Mouse (Mus musculus) heart, postnatal 0 days (tissue): Measurements from ENCODE around the gene 6030468B19Rik. TPM values are rescaled to one million over a fixed set of nuclear protein-coding genes. Genes with fewer than 3 reads are reported as not detected.

Experiments used
- ATAC-seq: fragments of 200-750 bp; cut with Nextera tagmentation; 2 replicates; pipeline ENCODE4 v1.8.0; 2017; ENCODE audit warnings: low read depth, moderate number of reproducible peaks, moderate library complexity; ENCODE audit not compliant: insufficient read depth
- DNase-seq: peaks from one replicate; pipeline ENCODE4 v3.0.0-alpha.2; 2016; ENCODE audit warnings: low spot score
- H3K27ac ChIP-seq: fragments of 300-500 bp; sonication (generic); 2 replicates; pipeline ENCODE4 v1.5.1; 2014; ENCODE audit warnings: low read depth, mild to moderate bottlenecking
- H3K27me3 ChIP-seq: fragments of 300-500 bp; sonication (generic); 2 replicates; pipeline ENCODE4 v1.6.1; 2014; ENCODE audit warnings: low read length, mixed read lengths; ENCODE audit not compliant: control insufficient read depth, insufficient read depth
- H3K36me3 ChIP-seq: fragments of 300-500 bp; sonication (generic); replicated peaks from 2 replicates; pipeline ENCODE4 v1.6.1; 2014; ENCODE audit warnings: low read length, mixed read lengths; ENCODE audit not compliant: control insufficient read depth, insufficient read depth
- H3K4me1 ChIP-seq: fragments of 300-500 bp; sonication (generic); 2 replicates; pipeline ENCODE4 v1.6.1; 2014; ENCODE audit warnings: antibody characterized with exemption; ENCODE audit not compliant: control insufficient read depth, insufficient read depth
- H3K4me2 ChIP-seq: fragments of 300-500 bp; sonication (generic); 2 replicates; pipeline ENCODE4 v1.6.1; 2014; ENCODE audit warnings: low read depth, mild to moderate bottlenecking, low read length, moderate library complexity
- H3K4me3 ChIP-seq: fragments of 300-500 bp; sonication (generic); 2 replicates; pipeline ENCODE4 v1.5.1; 2014; ENCODE audit warnings: low read depth, low read length
- H3K9ac ChIP-seq: fragments of 300-500 bp; sonication (generic); replicated peaks from 2 replicates; pipeline ENCODE4 v1.6.1; 2014; ENCODE audit warnings: low read depth, low read length, mixed read lengths
- H3K9me3 ChIP-seq: fragments of 300-500 bp; sonication (generic); replicated peaks from 2 replicates; pipeline ENCODE4 v1.6.1; 2016; ENCODE audit warnings: low read length; ENCODE audit not compliant: control insufficient read depth
- CTCF ChIP-seq: IDR thresholded peaks from 2 replicates; pipeline ENCODE4 v1.5.1; 2016; ENCODE audit warnings: antibody characterized with exemption, control low read depth, low read depth
- EP300 ChIP-seq: IDR thresholded peaks from 2 replicates; pipeline ENCODE4 v1.6.1; 2016; ENCODE audit warnings: antibody characterized with exemption, low read depth
- WGBS: fragments of 180-500 bp; shearing (Covaris S2); extraction: QIAGEN DNeasy Blood & Tissue Kit; methylation state at CpG from one replicate; pipeline ENCODE4 v1.1.7; 2014; 5-methylcytosine and 5-hydroxymethylcytosine counted together
- polyA plus RNA-seq: library from polyadenylated mRNA; unstranded; fragments of >200 nt; fragmentation: Nextera tagmentation; extraction: Ambion mirVana; gene quantifications from 2 replicates; pipeline ENCODE4 v1.2.1, GENCODE M21; 2015
- total RNA-seq: library from RNA; depleted of rRNA; stranded (reverse); fragments of >200 nt; gene quantifications from 2 replicates; pipeline ENCODE4 v1.2.3, GENCODE M21; 2014; ENCODE audit warnings: low replicate concordance; rRNA removed

Gene 6030468B19Rik
- not detected in 2 replicates for total RNA-seq
- polyA plus RNA-seq, result not detected in 2 replicates

- H3K9me3 ChIP-seq, result no peaks in the 10 kb centered on the region
- H3K4me3 ChIP-seq, result no peak within 1 kb of the TSS
- ATAC-seq, result no peak
- no peaks in the 10 kb centered on the region for H3K27me3 ChIP-seq
- H3K27ac ChIP-seq, result no peak within 1 kb of the TSS
- no peak within 1 kb of the TSS for H3K9ac ChIP-seq
- no peak for TF ChIP-seq CTCF
- TF ChIP-seq EP300, result no peak
- 55% methylated on average over 9 of the region's 9 CpGs for WGBS
- 0 out of 2 replicates have a peak, but pooled peaks cover under 1% of the 10 kb centered on the region for H3K4me1 ChIP-seq
- H3K36me3 ChIP-seq, result no peaks in the 10 kb centered on the region
- H3K4me2 ChIP-seq, result no peak within 1 kb of the TSS
- no peak for DNase-seq
Measured at GRCm38 (mm10) chr11:117797511-117798159, at the start of gene 6030468B19Rik. TSS of gene 6030468B19Rik (plus strand) at chr11:117797660.

- no peak for DNase-seq
- H3K4me2 ChIP-seq, result no peak overlapping the region
- no peak overlapping the region for H3K4me3 ChIP-seq
- no peak for ATAC-seq
- TF ChIP-seq EP300 (no peak), CTCF (no peak)
- 71% methylated on average over 4 of the region's 4 CpGs for WGBS
- no peaks in the 10 kb centered on the region for H3K4me1 ChIP-seq
- no peaks in the 10 kb centered on the region for H3K9me3 ChIP-seq
- no peak overlapping the region for H3K9ac ChIP-seq
- H3K27ac ChIP-seq, result no peak overlapping the region
- no peaks in the 10 kb centered on the region for H3K27me3 ChIP-seq
- H3K36me3 ChIP-seq, result peaks cover 98% of the 10 kb centered on the region
Measured at GRCm38 (mm10) chr11:117748628-117749027, 48.8 kb upstream of the 6030468B19Rik start.

GRCm38 (mm10) chr11:117749414-117749813, 48.0 kb upstream of the 6030468B19Rik start:
- 90% methylated on average over 10 of the region's 10 CpGs for WGBS
- Histone ChIP-seq H3K27me3 (no peaks in the 10 kb centered on the region), H3K27ac (no peak overlapping the region), H3K4me3 (no peak overlapping the region), H3K36me3 (peaks cover 98% of the 10 kb centered on the region), H3K4me1 (no peaks in the 10 kb centered on the region), H3K9ac (no peak overlapping the region), H3K4me2 (no peak overlapping the region), H3K9me3 (no peaks in the 10 kb centered on the region)
- ATAC-seq, result no peak
- no peak for DNase-seq
- no peak for TF ChIP-seq EP300
- no peak for TF ChIP-seq CTCF

GRCm38 (mm10) chr11:117751544-117751943, 45.9 kb upstream of the 6030468B19Rik start:
- no peak overlapping the region for H3K9ac ChIP-seq
- no peaks in the 10 kb centered on the region for H3K27me3 ChIP-seq
- no peak overlapping the region for H3K4me3 ChIP-seq
- ATAC-seq (no peak), DNase-seq (no peak)
- no peaks in the 10 kb centered on the region for H3K9me3 ChIP-seq
- H3K4me1 ChIP-seq, result no peaks in the 10 kb centered on the region
- no peak overlapping the region for H3K4me2 ChIP-seq
- H3K36me3 ChIP-seq, result peaks cover 98% of the 10 kb centered on the region
- TF ChIP-seq EP300 (no peak), CTCF (no peak)
- no peak overlapping the region for H3K27ac ChIP-seq
- WGBS, result 88% methylated on average over 6 of the region's 6 CpGs

GRCm38 (mm10) chr11:117755891-117756290, 41.6 kb upstream of the 6030468B19Rik start:
- no peak overlapping the region for H3K27ac ChIP-seq
- H3K27me3 ChIP-seq, result no peaks in the 10 kb centered on the region
- H3K4me3 ChIP-seq, result no peak overlapping the region
- 94% methylated on average over 7 of the region's 7 CpGs for WGBS
- no peak overlapping the region for H3K4me2 ChIP-seq
- no peak for DNase-seq
- peaks cover 94% of the 10 kb centered on the region for H3K36me3 ChIP-seq
- no peak for ATAC-seq
- TF ChIP-seq CTCF, result no peak
- TF ChIP-seq EP300, result no peak
- no peaks in the 10 kb centered on the region for H3K9me3 ChIP-seq
- H3K9ac ChIP-seq, result no peak overlapping the region
- H3K4me1 ChIP-seq, result no peaks in the 10 kb centered on the region

GRCm38 (mm10) chr11:117759267-117759666, 38.2 kb upstream of the 6030468B19Rik start:
- H3K4me2 ChIP-seq, result no peak overlapping the region
- H3K9ac ChIP-seq, result no peak overlapping the region
- DNase-seq (no peak), ATAC-seq (no peak)
- peaks cover 80% of the 10 kb centered on the region for H3K36me3 ChIP-seq
- 91% methylated on average over 10 of the region's 10 CpGs for WGBS
- H3K4me3 ChIP-seq, result no peak overlapping the region
- no peaks in the 10 kb centered on the region for H3K27me3 ChIP-seq
- no peak for TF ChIP-seq CTCF
- no peak for TF ChIP-seq EP300
- H3K27ac ChIP-seq, result no peak overlapping the region
- H3K4me1 ChIP-seq, result no peaks in the 10 kb centered on the region
- no peaks in the 10 kb centered on the region for H3K9me3 ChIP-seq
